Mouse (Mus musculus) CD4-positive, CD25-positive, alpha-beta regulatory T cell, adult 2 months (primary cell): ENCODE results near the gene Cnot3.
"Not testable (repeated sequence)": the region's sequence is repeated elsewhere in the genome, so short reads cannot be mapped to it uniquely, and the experiment has no call there.

Experiments used
- DNase-seq: peaks from one replicate; pipeline ENCODE4 v3.0.0-alpha.2; 2012; ENCODE audit warnings: low read depth, low spot score

Cnot3 gene

GRCm38 (mm10) chr7:3698471-3698870, 53.4 kb downstream of the Cnot3 start:
- DNase-seq: no peak

GRCm38 (mm10) chr7:3703148-3703878, 58.2 kb downstream of the Cnot3 start:
- DNase-seq: no peak

GRCm38 (mm10) chr7:3703879-3704441, 58.9 kb downstream of the Cnot3 start, which contains the start of gene Rps9:
Rps9 (plus strand) TSS chr7:3703993.
- DNase-seq: peak; percentile 99

GRCm38 (mm10) chr7:3704475-3704874, 59.4 kb downstream of the Cnot3 start:
- DNase-seq: no peak

- not testable (repeated sequence) for DNase-seq
Measured at GRCm38 (mm10) chr7:3705461-3705860, 60.4 kb downstream of the Cnot3 start.

GRCm38 (mm10) chr7:3705911-3706310, 60.8 kb downstream of the Cnot3 start:
- DNase-seq: peak; percentile 17

GRCm38 (mm10) chr7:3706343-3706934, 61.4 kb downstream of the Cnot3 start:
- no peak for DNase-seq

- DNase-seq: peak; percentile 33
Measured at GRCm38 (mm10) chr7:3707027-3707426, 62.0 kb downstream of the Cnot3 start.

- DNase-seq: no peak
Measured at GRCm38 (mm10) chr7:3707568-3708413, 62.7 kb downstream of the Cnot3 start.

GRCm38 (mm10) chr7:3708447-3708980, 63.4 kb downstream of the Cnot3 start:
- not testable (repeated sequence) for DNase-seq

- DNase-seq: no peak
Measured at GRCm38 (mm10) chr7:3709000-3709399, 63.9 kb downstream of the Cnot3 start.
